Mouse (Mus musculus) megakaryocyte, adult 5-6 weeks (primary cell): ENCODE measurements around the gene Mrpl54. TPM values are rescaled to one million over a fixed set of nuclear protein-coding genes. Genes with fewer than 3 reads are reported as not detected.
A peak's percentile ranks its signal among the peaks of the same experiment; 100 is the strongest.

Experiments
- ATAC-seq: 2 replicates; pipeline ENCODE4 v1.8.0; 2016; ENCODE audit warnings: mild to moderate bottlenecking, inconsistent platforms; ENCODE audit not compliant: poor library complexity, severe bottlenecking
- total RNA-seq, 2 experiments: library from RNA; stranded (forward) in 1 of 2; stranded (reverse) in 1 of 2; fragments of 153-499, 151-499 nt in 1 of 2; fragments of 221-1000, 200-1000 nt in 1 of 2; gene quantifications; 2 replicates each; pipeline versions ENCODE4 v1.2.3 to v1.2.4; 2015 to 2017

Mrpl54 gene
- total RNA-seq (2015): 52.1 and 67.0 TPM in 2 replicates
- 97.4 and 154 TPM in 2 replicates for total RNA-seq (2017)

DNA sequence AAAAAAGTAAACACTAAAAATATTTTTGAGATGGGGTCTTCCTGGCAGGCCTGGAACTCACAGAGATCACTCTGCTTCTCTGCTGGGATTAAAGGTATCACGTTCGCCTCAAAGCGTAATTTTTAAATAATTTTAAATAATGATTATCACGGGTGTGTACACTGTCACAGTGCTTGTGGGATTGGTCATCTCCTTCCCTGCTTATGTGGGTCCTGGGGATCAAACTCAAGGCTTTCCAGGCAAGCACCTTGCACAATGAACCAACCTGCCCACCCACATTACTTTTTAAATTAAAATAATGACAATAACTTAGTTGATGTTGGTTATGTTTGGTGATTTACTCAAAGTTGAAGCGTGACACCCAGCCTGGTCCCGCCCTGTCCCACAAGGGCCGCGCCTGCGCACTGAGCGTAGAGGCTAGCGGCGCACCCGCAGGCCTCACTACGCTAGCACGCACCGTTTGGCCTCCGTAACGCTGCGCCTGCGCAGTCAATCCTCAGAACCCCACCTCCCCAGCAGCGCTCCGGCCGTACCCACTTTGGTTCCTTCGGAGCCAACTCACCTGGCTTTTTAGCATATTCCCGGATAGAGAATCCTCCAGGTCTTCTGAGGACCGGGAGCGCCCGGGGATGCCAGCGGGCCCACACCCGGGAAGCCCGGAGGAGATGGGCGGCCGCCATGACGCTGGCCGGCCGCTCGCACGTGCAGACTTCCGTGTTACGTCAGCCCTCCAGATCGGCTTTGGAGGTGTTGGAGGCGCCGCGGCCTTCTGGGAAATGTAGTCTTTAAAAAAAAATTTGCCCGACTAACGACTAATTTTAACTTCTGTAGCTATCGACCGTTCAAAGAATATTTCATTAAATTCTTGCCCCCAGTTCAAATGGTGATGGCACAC, at the start of gene Mrpl54, which contains the start of gene Apba3:
Gene Mrpl54 (minus strand): TSS at position 724 of the 895 bp plus-strand sequence.
Gene Apba3 (plus strand): TSS at position 750 of the 895 bp plus-strand sequence.
- ATAC-seq: peak; percentile 89

DNA sequence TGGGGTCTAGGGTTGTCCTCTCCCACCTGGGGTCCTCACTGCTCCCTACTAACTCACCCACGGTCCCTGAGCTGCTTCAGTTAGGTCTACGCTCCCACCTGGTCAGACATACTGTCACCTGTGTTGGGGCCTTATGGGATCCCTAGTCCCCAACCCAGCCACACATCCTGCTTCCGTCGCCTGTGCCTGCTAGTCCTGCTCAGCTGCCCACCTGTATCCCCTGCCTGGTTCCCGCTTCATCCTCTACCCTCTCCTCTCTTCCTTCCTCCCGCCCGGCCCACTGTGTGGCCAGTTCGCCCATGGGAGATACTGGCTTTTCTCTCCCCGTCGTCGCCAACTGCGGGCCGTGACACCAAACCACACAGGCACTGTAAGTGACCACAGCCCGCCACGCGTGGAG, 48.9 kb upstream of the Mrpl54 start:
- no peak for ATAC-seq

DNA sequence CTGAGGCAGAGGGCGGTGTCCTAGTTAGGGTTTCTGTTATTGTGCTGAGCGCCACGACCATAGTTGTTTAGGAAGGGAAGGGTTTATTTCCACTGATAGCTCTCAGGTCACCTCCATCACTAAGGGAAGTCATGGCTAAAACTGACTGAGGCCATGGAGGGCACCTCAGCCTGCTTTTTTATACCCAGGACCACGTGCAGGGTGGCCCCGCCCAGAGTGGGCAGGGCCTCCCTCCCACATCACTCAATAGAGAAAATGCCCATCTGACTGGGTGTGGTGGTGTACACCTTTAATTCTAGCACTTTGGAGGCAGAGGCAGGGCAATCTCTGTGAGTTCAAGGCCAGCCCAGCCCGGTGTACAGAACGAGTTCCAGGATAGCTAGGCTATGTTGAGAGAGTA, 47.5 kb upstream of the Mrpl54 start:
- no peak for ATAC-seq

DNA sequence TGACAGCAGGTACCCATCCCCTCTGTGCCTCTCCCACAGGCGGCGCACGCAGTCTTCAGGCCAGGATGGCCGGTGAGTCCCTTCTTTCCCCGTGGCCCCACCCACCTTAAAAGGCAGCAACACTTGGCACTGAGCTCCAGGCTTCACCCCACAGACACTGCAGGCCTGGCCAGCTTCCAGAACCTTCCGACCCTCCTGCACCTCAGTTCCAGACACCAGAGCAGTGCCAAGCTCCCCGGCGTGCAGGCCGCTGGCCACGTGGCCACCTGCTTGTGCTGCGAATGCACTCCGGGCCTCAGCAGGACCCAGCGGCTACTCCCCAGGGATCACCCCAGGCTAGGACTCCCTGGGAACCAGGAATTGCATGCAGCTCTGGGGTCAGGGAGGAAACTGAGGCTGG, 46.8 kb upstream of the Mrpl54 start:
- ATAC-seq: no peak

DNA sequence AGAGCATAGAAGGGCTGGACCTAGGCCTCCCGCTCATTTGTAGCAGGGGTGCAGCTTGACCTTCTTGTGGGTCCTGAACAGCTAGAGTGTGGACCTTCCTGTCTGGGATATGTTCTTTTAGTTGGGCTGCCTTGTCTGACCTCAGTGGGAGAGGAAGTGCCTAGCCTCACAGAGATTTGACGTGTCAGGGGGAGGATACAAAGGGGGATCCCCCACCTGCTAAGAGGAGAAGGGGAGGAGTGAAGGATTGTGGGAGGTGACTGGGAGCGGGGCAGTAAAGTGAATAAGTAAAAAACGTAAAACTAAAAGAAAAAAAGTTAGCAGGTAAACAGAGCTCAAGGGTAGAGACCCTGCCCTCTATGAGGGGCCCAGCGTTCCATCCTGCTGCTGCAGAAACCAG, 42.8 kb upstream of the Mrpl54 start:
- ATAC-seq: no peak

DNA sequence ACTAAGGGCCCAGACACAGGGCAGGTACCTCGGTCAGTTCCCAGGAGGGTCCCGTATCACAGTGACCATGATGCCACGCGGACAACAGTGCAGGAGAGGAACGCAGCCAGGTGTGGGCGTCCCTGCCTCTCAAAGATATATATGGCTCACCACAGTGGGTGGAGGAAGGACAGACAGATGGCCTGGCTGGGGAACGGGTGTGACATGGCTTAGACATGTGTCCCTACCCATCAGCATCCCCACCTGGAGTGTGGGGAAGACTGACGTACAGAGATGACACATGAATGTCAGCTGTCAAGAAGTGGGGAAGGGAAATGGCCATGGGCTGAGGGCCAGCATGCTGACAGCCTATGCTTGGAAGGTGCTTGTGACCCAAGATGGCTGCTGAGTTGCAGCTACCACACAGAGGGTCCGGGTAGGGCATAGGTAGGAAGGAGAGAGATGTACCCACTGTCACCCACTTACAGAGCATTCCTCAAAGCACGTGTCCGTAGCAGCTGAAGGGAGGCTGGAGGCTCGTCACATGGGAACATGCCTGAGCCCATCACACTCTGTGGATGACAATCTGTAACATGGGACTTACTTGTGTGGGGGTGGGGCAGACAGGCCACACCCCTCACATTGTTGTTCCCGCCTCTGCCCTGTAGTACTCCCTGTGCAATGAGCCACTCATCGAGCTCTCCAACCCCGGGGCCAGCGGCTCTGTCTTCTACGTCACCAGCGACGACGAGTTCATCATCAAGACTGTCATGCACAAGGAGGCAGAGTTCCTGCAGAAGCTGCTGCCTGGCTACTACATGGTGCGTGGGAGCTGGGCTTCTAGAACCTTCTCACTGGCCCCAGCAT, 40.3 kb upstream of the Mrpl54 start:
- no peak for ATAC-seq

DNA sequence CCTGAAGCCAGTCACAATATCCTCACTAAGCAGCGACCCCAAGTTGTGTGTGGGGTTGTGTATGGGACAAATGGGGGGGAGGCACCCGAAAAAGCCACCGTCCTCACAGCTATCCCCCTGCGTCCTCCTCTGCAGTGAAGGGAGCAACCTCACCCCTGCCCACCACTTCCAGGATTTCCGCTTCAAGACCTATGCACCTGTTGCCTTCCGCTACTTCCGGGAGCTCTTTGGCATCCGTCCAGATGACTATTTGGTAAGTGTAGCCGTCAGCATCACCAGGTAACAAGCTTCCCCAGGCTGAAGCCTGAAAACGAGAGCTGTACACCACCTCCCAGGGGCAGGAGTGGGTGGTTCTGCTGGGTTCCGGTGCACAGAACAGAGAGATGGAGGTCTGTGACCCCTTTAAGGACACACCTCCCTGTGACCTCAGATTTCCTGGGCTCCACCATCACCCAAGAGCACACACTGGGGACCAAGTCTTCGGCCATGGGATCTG, 39.5 kb upstream of the Mrpl54 start:
- no peak for ATAC-seq

DNA sequence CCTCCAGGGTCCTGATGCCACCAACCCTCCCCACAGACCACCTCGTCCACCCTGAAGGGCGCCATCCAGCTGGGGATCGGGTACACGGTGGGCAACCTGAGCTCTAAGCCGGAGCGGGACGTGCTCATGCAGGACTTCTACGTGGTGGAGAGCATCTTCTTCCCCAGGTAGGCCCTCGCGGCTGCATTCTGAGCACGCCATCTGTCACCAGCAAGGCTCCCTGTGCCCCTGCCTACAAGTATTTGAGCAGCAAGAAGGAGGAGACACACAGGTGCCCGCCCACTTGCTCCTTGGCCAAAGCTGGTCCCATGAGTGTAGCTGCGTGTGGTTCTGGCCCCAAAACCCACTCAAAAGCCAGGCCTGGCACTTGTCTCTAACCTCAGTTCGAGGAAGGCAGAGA, 38.9 kb upstream of the Mrpl54 start:
- no peak for ATAC-seq

DNA sequence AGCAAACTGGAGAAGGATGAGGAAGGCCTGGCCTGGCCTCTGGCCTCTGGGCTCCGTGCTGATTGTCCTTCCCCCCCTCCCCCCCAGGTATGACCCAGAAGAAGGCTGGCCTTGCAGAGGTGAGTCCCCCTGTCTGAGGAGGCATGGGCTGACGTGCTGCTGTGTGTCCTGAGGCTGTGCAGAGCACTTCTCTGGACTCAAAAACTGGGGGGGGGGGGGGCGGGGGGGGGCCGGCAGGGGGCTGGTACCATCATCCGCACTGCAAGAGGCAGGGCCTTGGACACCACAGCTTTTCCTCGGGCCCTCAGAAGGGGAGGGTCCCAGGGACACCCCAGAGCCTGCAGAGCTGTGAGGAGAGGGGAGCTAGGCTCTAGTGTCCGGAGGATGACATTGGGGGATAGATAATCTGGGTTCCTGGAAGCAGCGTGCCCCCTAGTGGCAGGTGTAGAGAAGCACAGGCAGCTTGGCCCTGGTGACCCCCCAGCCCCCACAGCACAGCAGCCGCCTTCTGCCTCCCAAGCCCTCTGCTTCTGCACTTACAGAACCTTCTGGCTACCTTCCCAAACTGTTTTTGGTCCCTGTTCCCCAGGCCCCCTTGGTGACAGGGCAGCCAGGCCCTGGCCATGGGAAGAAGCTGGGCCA, 38.0 kb upstream of the Mrpl54 start:
- peak; percentile 71 for ATAC-seq

DNA sequence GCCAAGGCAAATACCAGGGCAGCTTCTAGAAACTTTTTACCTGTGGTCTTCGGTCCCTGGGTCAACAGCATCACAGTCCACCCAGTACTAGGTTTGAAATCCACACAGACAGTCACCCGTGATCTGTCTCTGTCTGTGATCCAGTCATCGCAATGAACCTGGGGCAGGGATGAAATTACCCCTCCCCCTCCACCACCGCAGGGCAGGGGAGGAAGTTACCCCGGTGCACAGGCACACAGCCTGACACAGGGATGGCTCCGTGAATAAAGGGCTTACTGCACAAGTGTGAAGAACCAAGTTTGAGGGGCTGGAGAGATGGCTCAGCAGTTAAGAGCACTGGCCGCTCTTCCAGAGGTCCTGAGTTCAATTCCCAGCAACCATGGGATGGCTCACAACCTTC, 37.0 kb upstream of the Mrpl54 start:
- ATAC-seq: peak; percentile 54

DNA sequence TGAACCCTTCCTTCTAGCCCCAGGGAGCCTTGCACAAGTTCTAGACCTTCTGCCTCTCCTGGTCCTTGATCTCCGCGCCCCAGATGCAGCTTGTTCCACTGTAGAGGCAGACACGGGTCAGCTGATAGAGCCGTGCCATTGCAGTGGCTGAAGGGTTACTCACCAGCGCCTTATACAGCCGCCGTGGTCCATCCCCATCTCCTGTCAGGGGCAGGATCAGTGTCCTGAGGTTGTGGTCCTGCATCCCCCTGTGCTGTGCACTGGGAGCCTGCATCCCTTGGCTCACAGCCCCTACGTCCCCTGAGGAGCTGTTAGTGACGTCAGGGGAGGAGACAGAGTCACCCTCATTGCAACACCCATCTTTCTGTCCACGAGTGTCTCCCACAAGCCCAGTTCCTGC, 36.5 kb upstream of the Mrpl54 start:
- peak; percentile 50 for ATAC-seq

DNA sequence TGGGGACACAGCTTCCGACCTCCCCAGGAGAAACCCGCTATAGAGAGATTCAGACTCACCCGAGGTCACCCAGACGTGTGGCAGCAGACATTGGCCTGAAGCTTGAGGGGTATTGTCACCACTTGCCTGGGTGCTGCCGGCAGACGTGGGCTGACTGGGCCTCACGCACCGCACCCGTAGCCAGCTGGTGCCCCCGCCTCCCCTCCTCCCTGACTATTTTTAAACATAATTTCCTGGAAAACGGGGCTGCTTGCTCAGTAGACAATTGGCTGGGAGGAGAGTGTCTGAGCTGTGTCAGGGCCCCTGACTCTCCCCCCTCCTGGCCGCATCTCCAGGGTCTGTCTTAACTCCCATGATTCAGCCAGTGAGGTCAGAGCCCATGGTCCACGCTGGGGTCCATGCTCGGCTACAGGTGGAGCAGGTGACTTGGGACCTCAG, 36.1 kb upstream of the Mrpl54 start:
- no peak for ATAC-seq

DNA sequence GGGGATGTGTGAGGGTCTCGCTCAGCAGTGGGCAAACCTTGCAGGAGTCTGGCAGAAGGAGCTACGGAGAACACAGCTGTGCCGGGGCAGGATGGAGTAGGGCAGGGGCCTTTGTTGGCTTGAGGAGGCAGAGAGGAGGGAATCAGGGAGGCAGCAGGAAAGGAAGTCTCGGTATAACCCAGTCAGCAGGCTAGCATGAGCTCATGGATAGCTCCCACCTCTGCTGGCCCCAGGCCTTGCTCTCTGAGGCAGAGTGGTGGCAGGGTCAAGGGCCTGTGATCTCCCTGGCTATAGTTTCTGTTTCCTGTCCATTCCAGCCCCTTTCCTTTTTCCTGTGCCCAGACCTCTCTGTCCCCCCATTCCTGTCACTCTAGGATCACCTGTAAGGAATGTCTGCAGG, 35.6 kb upstream of the Mrpl54 start:
- ATAC-seq: no peak

DNA sequence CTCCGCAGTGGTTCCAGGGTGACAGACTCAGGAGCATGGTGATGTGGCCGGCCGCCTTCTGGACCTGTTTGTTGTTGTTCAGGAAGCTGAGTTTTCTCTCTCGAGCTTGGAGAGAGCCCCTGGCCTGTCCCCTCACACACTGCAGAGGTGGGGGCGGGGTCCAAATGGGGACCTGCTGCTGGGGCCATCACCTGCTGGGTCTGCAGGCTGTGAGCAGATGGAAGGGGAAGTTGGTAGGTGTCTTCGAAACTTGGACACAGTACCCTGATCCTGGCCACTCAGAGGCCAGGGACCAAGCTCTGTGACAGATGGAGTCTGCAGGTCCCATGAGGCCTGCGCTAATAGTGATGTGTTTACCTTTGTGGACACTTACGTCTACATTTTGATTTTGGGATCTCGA, 34.6 kb upstream of the Mrpl54 start:
- no peak for ATAC-seq

DNA sequence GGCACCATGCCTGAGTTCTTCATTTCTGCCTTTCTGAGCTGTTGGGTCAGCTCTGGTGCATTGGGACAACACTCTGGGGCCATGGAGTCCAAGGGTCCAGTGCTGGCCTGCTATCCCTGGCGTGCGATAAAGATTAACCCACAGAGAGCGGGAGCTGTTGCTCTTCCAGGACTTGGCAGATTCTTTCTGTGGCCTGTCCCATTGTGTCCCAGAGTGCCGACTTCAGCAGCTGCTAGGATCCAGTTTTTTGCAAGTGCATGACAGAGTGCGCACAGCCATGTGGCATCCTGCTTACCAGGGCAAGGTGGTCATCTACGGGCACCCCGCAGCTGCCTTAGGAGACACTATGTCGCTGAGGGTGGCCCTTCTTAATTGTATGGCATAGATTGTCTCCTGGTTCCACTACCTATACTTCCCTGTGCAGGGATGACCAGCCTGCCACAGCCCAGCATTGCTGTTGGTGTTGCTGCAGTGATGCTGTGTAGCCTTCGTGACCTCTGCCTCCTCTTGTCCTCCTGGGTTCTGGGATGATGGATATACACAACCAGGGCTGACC, 33.7 kb upstream of the Mrpl54 start:
- no peak for ATAC-seq

DNA sequence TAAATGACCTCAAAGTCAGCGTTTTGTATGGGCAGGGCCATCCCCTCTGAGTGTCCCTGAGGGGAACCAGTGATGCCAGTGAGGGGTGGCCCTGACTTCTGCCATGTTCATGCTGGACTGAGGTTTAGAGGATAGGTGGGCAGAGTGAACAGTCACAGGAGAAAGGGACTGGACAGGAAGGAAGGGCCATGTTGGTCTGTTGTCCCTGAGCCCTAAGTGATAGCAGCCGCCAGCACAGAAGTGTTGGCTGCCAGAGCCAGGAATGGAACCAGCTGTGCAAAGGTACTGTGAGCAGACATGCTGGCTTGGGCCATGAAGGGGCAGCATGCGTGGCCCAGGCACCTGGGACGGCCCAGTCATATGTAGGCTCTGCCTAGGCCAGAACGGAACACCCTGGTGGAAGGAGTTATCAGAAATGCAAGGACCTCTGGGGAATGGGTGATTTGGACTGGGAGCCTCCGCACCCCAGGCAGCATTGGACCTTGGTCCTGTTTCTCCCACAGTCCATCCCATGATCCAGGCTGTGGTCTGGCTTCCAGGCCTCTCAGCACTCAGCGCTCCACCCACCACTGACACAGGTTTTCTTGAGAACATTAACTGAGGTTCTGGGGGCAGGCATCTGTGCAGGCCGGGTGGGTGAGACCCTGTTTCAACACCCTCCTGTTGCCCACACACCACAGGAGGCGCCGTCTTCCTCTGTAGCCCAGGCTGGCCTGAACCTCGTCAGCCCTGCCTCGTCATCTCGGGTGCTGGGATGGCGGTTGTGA, 33.0 kb upstream of the Mrpl54 start:
- no peak for ATAC-seq

DNA sequence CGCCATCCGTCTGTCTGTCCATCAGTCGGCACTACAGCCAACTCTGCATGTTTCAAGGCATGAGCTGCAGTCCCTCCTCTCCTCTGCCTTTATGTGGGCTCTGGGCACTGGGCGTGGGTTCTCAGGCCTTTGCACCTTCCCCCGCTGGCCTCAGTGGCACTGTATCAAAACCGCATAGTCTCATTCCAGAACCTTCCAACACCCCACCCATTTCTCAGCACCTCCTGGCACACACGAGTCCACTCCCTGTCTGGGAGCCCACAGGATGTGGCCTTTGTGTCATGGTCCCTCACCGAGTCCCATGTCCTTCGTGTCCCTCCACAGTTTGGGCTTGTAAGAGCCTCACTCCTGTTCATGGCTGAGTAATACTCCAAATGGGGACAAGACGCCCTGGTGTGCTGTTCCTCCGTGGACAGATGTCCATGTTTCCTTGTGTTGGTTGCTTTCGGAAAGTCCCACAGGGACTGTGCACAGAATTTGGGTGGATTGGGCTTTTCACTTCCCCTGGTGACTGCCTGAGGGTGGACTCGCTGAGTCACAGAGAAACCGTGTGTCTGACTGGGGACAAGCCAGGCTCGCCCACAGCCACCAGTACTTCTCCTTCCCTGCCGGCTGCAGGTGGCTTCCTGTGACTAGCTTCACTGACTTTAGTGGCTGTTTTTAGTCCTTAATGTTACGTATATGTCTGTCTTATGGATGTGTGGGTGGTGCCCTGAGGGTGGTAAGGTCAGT, 31.8 kb upstream of the Mrpl54 start:
- ATAC-seq: peak; percentile 70

DNA sequence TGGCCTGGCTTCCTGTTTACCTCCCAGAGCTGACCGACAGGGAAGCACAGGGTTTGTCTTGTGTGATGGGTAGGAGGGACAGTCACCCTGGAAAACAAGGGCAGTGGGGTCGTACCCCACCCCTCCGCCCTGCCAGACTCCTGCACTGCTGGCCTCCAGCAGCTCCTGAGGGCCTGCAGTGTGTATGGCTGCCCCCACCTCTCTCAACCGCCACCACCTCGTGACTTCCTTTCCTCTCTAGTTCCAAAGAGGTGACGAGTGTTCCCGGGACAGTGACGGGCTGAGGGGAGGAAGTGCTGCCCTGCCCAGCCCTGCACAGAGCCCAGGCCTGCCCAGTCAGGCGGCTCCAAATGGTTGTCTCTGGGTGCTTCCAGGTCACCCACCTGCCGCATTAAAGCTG, 31.1 kb upstream of the Mrpl54 start:
- ATAC-seq: peak; percentile 63

DNA sequence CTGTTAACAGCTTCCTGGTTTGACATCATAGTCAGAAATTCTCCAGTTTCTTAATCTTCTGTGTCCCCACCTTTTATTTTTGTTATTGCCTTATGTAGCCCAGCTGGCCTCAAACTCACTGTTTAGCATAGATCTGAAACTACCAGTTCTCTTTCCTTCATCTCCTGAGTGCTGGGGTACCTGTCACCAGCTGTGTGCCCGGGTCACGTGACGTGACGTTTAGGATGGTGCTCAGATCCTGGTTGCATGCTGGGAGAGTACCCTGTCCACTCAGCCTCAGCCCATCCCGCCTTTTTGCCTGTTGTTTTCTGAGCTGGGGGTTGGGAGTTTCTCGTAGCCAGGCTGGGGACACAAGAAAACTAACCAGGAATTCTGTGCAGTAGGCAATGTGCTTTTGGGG, 30.5 kb upstream of the Mrpl54 start:
- no peak for ATAC-seq
